Mouse (Mus musculus) kidney, adult 2 months (tissue): ENCODE measurements around the gene Trim33.

Experiments
- CTCF ChIP-seq: fragments of 200-500 bp; conservative IDR thresholded peaks from 2 replicates; pipeline ENCODE4 v1.5.1; 2011; ENCODE audit warnings: low read depth, mild to moderate bottlenecking, control low read depth, low read length, moderate library complexity, mixed read lengths; ENCODE audit not compliant: insufficient read depth, insufficient read length
- POLR2A ChIP-seq: fragments of 200-500 bp; IDR thresholded peaks from one replicate; pipeline ENCODE4 v1.6.1; 2011; ENCODE audit warnings: low read depth, low read length, control low read depth

DNA sequence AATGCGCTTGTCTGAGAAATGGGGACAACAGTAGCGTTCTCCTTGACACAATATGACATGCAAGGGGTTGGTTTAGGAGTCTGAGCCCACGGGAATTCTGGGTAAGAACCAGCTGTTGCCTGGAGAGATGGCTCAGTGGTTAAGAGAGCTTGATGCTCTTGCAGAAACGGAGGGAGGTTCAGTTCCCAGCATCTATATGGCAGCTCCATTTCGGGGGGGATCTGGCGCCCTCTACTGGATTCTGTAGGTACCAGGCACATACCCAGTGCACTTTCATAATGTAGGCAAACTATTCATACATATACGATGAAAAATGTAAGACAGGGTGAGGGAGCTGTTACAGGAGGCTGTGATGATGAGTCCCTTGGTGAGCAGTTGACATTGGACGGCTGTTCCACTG lies 94.9 kb downstream of the Trim33 start:
- TF ChIP-seq POLR2A (no peak), CTCF (peak; percentile 76)
